Mouse (Mus musculus) embryo, embryonic 9.5 days (tissue): ENCODE results near the gene Larp1b.

Source experiments
- DNase-seq: peaks from one replicate; pipeline ENCODE4 v3.0.0-alpha.2; 2017; ENCODE audit errors: extremely low spot score

The Larp1b gene

GRCm38 (mm10) chr3:41021980-41022379, 72.4 kb downstream of the Larp1b start:
- no peak for DNase-seq

DNA sequence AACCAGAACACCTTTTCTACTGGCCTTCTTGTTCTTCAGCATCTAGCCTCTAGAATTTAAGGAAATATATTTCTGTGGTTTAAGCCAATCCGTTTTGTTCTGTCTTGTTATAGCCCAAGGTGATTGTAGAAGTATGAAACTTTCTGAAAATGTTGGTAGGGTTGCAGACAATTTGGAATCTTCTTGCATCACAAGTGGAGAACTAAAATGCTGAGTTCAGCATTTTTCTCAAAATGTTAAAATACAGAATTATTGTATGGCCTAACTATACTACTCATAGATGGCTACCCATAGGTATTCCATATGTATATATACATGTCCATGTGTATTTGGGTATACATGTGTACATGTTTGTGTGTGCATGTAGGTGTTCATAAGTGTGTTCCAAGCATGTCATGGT, 81.1 kb downstream of the Larp1b start:
- DNase-seq, result no peak

GRCm38 (mm10) chr3:41031286-41032210, 81.9 kb downstream of the Larp1b start:
- DNase-seq, result no peak

DNA sequence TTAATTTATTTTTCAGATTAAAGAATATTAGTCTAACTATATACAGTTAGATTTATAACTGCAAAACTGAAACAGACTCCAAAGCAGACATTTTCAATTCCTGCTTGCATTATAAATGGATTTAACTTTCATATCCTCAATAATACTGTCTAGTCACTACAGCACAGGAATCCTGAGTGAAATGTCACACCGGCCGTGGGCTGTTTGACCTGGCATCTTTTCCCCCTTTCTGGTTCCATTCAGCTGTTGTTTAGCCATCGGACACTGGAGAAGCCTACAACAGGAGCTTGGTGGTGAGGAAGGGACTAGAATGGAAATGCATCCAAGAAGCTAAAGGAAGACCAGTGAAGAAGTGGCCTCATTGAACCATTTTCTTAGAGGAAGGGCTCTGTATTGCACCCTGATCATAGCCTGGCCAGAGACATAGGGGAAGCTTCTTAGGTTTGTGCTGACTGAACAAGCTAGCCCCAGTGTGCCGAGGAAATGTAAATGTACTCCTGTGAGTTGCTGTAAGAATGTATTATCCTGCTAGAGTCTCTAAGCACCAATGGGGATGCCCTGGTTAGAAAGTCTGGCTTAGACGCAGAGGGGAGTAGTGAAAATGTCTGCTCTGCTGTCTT, 88.8 kb downstream of the Larp1b start:
- no peak for DNase-seq

GRCm38 (mm10) chr3:41041241-41041640, 91.6 kb downstream of the Larp1b start:
- no peak for DNase-seq

DNA sequence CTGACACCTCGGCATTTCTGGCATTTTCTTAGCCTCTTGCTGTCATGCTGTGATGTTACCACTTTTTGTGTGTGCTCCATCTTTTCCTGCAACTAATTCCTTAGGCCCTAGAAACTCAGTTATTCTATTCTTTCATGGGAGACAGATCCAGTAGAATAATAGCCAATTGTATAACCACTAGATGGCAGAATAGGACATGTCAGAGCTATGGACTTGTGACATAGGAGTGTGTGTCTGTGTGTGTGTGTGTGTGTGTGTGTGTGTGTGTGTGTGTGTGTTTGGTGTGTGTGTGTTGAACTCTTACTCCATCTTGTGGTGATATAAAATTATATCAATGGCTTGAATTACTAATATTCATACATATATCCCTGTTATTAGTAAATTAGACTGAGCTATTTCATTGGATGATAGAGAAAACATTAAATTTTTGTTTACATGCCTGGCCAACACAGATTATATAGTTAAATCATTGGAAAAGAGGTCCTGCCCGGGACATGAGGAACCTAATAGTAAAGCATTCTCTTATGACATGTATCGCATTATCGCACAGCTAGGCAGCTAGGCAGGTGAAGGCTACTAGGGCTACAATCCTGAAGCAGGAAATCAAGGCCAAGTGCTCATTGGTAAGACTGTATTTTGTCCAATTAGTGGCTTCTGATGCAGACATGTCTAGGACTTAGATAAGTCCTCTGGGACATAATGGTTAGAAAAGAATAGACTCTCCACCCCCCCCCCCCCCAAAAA, 92.7 kb downstream of the Larp1b start:
- DNase-seq, result peak; percentile 20

DNA sequence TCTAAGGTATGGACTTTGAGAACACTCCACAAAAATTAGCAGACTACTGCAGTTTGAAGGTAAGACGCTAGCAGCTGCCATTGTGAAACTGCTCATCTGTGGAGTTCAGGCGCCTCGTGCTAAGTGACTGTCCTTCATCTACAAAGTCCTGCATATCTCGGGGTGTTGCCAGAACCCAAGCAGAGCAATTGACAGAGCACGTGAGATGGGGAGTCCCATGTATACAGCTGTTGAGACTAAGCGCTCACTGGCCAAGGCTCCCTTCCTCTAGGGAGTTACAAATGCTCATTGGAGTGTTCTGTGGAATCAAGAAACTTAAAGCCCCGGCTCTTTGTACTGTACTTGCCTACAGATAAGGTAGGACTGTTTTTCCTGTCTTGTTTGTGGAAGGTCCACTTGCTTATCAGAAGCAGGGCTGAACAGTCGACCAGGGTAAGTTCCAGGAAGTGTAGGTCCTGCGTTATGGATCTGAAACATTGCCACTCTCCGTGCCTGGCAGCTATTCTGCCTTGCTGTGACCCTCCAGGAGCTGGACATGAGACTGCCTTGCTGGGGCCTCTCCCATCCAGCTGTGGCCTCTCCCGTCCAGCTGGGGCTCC, 94.2 kb downstream of the Larp1b start:
- DNase-seq, result no peak

GRCm38 (mm10) chr3:41047838-41048237, 98.2 kb downstream of the Larp1b start:
- DNase-seq, result no peak

DNA sequence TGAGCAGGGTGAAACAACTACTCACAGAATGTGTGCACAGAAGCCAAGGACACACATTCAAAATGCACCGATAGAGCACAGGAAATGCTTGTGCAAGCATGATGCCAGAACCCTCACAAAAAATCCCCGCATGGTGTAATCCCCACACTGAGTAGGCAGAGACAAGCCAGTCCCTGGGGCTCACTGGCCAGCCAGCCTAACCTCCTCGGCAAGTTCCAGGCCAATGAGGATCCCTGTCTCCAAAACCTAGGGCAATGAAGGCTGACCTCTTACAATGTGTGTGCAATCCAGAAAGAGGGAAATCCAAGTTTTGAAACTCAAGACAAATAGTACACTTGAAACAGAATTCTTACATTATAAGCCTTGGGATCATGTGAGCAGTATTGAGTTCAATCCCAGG, 103.7 kb downstream of the Larp1b start:
- DNase-seq, result no peak

- no peak for DNase-seq
Measured at GRCm38 (mm10) chr3:41058395-41058794, 108.8 kb downstream of the Larp1b start.

DNA sequence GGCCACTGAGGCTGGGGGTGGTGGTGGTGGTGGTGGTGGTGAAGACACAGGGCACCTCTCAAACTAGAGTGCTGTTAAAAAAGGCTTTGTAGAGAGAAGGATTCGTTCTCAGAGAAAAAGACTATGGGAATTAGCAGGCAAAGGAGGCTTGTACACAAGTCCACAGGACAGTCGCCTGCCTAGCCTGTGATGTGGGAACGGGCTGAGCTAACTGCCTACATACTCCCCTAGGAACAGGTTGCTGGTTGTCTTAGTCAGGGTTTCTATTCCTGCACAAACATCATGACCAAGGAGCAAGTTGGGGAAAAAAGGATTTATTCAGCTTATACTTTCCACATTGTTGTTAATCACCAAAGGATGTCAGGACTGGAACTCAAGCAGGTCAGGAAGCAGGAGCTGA, 109.6 kb downstream of the Larp1b start:
- DNase-seq, result no peak

GRCm38 (mm10) chr3:41061831-41062565, 112.4 kb downstream of the Larp1b start:
- no peak for DNase-seq

GRCm38 (mm10) chr3:41062758-41063157, 113.1 kb downstream of the Larp1b start:
- no peak for DNase-seq

GRCm38 (mm10) chr3:41065320-41065719, 115.7 kb downstream of the Larp1b start:
- no peak for DNase-seq

DNA sequence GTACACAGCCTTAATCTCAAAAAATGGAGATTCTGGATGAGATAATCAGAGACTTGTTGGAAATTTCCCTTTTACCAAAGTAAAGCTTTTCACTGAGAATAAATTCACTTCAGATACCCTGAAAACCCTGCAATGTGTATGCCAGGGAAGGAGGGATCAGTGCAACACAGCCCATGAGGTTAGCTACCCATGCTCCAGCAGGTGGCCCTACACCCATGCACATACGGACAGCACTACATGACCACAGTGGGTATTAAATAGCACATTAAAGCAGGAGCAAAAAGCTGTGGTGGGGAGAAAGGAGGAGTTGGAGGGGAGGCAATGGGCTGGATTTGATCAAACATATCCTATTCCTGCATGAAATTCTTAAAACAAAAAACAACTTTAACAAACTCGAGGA, 120.9 kb downstream of the Larp1b start:
- DNase-seq, result no peak

DNA sequence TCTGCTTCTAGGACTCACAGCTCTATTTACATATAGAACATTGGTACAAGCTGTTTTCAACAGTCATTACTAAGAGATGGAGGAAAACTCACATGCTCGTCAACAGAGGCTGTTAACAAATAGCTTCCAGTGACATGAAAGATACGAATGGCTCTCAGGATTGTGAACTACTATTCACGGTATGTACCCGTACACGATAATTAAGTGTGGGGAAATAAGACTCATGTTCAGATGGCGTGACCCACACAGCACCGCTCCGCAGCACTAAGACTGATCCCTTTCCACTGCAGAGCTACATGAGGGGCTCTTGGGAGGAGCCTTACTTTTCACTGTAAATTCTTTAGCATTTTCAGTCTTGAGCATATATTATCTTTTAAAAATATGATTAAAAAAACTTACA, 125.7 kb downstream of the Larp1b start:
- no peak for DNase-seq

- DNase-seq, result no peak
Measured at GRCm38 (mm10) chr3:41078673-41079072, 129.0 kb downstream of the Larp1b start.

DNA sequence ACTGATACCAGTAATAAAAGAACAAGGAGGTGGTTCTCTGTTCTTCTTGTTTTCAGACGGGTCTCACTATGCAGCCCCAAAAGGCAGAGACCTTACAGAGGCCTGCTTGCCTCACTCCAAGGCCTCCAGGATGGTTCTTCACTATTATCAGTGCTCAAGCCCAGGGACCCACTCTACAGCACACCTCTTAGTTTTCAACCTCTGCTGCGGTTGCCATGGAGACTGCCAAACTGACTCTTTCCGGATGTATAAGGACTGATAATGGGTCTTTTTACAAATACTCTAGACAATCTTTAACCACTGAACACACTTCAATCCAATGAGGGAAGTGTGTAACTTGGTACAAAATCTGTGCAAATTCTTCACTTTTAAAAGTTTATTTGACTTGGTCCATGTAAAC, 131.1 kb downstream of the Larp1b start:
- no peak for DNase-seq

GRCm38 (mm10) chr3:41081474-41082301, 132.1 kb downstream of the Larp1b start:
- DNase-seq, result peak; percentile 43

- DNase-seq, result no peak
Measured at GRCm38 (mm10) chr3:41082520-41082884, 132.9 kb downstream of the Larp1b start.
